Comparison of ENCODE assay signal across 9 mouse cellular contexts in the genomic region with DNA sequence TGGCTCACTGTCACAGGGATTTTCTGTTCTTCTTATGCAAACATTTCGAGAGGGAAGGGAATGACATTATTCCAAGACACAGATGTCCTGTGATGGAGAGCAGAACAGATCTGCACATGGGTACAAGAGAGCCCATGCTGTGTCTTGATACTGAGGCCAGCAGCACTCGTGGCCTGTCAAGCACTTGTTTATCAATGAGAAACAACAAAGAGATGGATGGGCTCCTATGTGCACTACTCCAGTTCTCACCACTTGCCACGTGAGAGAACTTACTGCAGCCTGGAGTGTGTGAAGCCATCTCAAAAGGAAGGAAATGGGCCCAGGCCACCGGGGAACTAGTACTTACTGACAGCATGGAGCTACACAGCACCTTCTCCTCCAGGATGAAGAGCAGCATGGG. TPM values are rescaled to one million over a fixed set of nuclear protein-coding genes. Genes with fewer than 3 reads are reported as not detected.
DNase-seq lines count a peak whose midpoint lies in the region; ATAC-seq lines count a peak whose summit lies in the region.
"Had no signal": no experiment of that assay in that cellular context is flagged by ENCODE, and none has a peak within 500 bp of the region (broad histone marks: within the 10 kb centered on the region; RNA-seq: fewer than 3 reads in every experiment).

No protein-coding gene starts in this region.

- H3K4me1 ChIP-seq in kidney, embryonic 16.5 days (ENCODE audit: insufficient read depth, low read length): peaks cover 44% of the 10 kb centered on the region
- peaks cover 68% of the 10 kb centered on the region for H3K4me1 ChIP-seq in brown adipose tissue, adult 24 weeks (ENCODE audit: control insufficient read depth, insufficient read depth, insufficient read length, low read length)
- peaks cover 53% of the 10 kb centered on the region for H3K4me1 ChIP-seq in intestine, embryonic 16.5 days (ENCODE audit: control insufficient read depth, insufficient read depth, low read length)

- peak overlapping the region; percentile 67 for H3K27ac ChIP-seq in kidney, embryonic 16.5 days (ENCODE audit: low read length)
- H3K27ac ChIP-seq in brown adipose tissue, adult 24 weeks (replicated peaks; ENCODE audit: low read depth, low read length): peak overlapping the region; percentile 96
- peak overlapping the region; percentile 71 for H3K27ac ChIP-seq in intestine, embryonic 16.5 days (ENCODE audit: low read length)

- 0 out of 2 replicates have a peak, but pooled peaks have one; percentile 14 for ATAC-seq in kidney, embryonic 16.5 days (ENCODE audit: low FRiP score, low TSS enrichment)
- no peak for ATAC-seq in intestine, embryonic 16.5 days

- H3K9me3 ChIP-seq in kidney, embryonic 16.5 days (ENCODE audit: low read length): no peaks in the 10 kb centered on the region
- no peaks in the 10 kb centered on the region for H3K9me3 ChIP-seq in intestine, embryonic 16.5 days (ENCODE audit: control insufficient read depth, low read length)

- peak; percentile 57 for DNase-seq in cerebellum, adult 11-12 months
- DNase-seq in cerebellum, postnatal 36 days: no peak
- DNase-seq in kidney, adult 8-10 months: no peak
- DNase-seq in T-cell, adult 2 months (ENCODE audit: low spot score): no peak
- no peak for DNase-seq in frontal cortex, postnatal 36 days (ENCODE audit: low spot score in 2 of 2)
- DNase-seq: right cerebral cortex, postnatal 4 days had no signal

- H3K4me2 ChIP-seq in kidney, embryonic 16.5 days (replicated peaks; ENCODE audit: low read depth, low read length): no peak overlapping the region
- H3K4me2 ChIP-seq in intestine, embryonic 16.5 days (ENCODE audit: low read depth, low read length): 0 out of 2 replicates have a peak overlapping the region, but pooled peaks have one; percentile 0

- WGBS in kidney, embryonic 16.5 days: 40% methylated on average over 4 of the region's 4 CpGs
- WGBS in intestine, embryonic 16.5 days: 33% methylated on average over 4 of the region's 4 CpGs

- H3K36me3 ChIP-seq in kidney, embryonic 16.5 days (ENCODE audit: insufficient read depth, low read length): no peaks in the 10 kb centered on the region
- H3K36me3 ChIP-seq in intestine, embryonic 16.5 days (ENCODE audit: control insufficient read depth, insufficient read depth, low read length): no peaks in the 10 kb centered on the region

- no peak overlapping the region for H3K9ac ChIP-seq in kidney, embryonic 16.5 days (replicated peaks; ENCODE audit: low read length)
- no peak overlapping the region for H3K9ac ChIP-seq in intestine, embryonic 16.5 days (ENCODE audit: low read depth, low read length)

- no peaks in the 10 kb centered on the region for H3K27me3 ChIP-seq in kidney, embryonic 16.5 days (ENCODE audit: insufficient read depth, low read length)
- no peaks in the 10 kb centered on the region for H3K27me3 ChIP-seq in intestine, embryonic 16.5 days (replicated peaks; ENCODE audit: control insufficient read depth, insufficient read depth, low read length)

- H3K4me3 ChIP-seq in kidney, embryonic 16.5 days (ENCODE audit: low read length): no peak overlapping the region
- H3K4me3 ChIP-seq in brown adipose tissue, adult 24 weeks (ENCODE audit: insufficient read depth, low read depth, low read length): no peak overlapping the region
- H3K4me3 ChIP-seq in intestine, embryonic 16.5 days (ENCODE audit: low read length): no peak overlapping the region

RNA-seq across cellular contexts. Expression of a gene that starts 27.2 kb away (rescaled TPM):
- 22.5 and 23.3 TPM in 2 replicates for polyA plus RNA-seq in kidney, embryonic 16.5 days (2015; fragmentation: Nextera tagmentation; extraction: Ambion mirVana)
- 44.1 and 50.2 TPM in 2 replicates for polyA plus RNA-seq in brown adipose tissue, adult 24 weeks (2012; ENCODE audit: insufficient read depth, insufficient read length, missing spikeins)
- 22.2 and 23.7 TPM in 2 replicates for polyA plus RNA-seq in intestine, embryonic 16.5 days (2015; fragmentation: Nextera tagmentation; extraction: Ambion mirVana)
